Mouse (Mus musculus) stomach, embryonic 15.5 days (tissue): Measurements from ENCODE around the gene Alyref. TPM values are rescaled to one million over a fixed set of nuclear protein-coding genes. Genes with fewer than 3 reads are reported as not detected.
A peak's percentile ranks its signal among the peaks of the same experiment; 100 is the strongest.

Source experiments
- ATAC-seq: fragments of 200-750 bp; cut with Nextera tagmentation; 2 replicates; pipeline ENCODE4 v1.8.0; 2017; ENCODE audit warnings: low read depth, moderate number of reproducible peaks, moderate TSS enrichment; ENCODE audit not compliant: insufficient read depth, low FRiP score
- H3K27ac ChIP-seq: fragments of 300-500 bp; sonication (generic); 2 replicates; pipeline ENCODE4 v1.5.1; 2015; ENCODE audit warnings: mild to moderate bottlenecking, inconsistent platforms
- H3K27me3 ChIP-seq: fragments of 300-500 bp; sonication (generic); replicated peaks from 2 replicates; pipeline ENCODE4 v1.6.1; 2015; ENCODE audit warnings: inconsistent platforms
- H3K36me3 ChIP-seq: fragments of 300-500 bp; sonication (generic); 2 replicates; pipeline ENCODE4 v1.6.1; 2015; ENCODE audit warnings: inconsistent platforms
- H3K4me1 ChIP-seq: fragments of 300-500 bp; sonication (generic); 2 replicates; pipeline ENCODE4 v1.6.1; 2015; ENCODE audit warnings: inconsistent platforms
- H3K4me2 ChIP-seq: fragments of 300-500 bp; sonication (generic); 2 replicates; pipeline ENCODE4 v1.6.1; 2015; ENCODE audit warnings: mild to moderate bottlenecking, inconsistent platforms
- H3K4me3 ChIP-seq: fragments of 300-500 bp; sonication (generic); replicated peaks from 2 replicates; pipeline ENCODE4 v1.5.1; 2015; ENCODE audit warnings: inconsistent platforms
- H3K9ac ChIP-seq: fragments of 300-500 bp; sonication (generic); 2 replicates; pipeline ENCODE4 v1.6.1; 2015; ENCODE audit warnings: inconsistent platforms
- H3K9me3 ChIP-seq: fragments of 300-500 bp; sonication (generic); 2 replicates; pipeline ENCODE4 v1.6.1; 2016; ENCODE audit warnings: inconsistent platforms
- WGBS: fragments of 180-500 bp; shearing (Covaris S2); methylation state at CpG from one replicate; pipeline ENCODE4 v1.1.7; 2015; 5-methylcytosine and 5-hydroxymethylcytosine counted together
- polyA plus RNA-seq: library from polyadenylated mRNA; unstranded; fragments of >200 nt; fragmentation: Nextera tagmentation; extraction: Ambion mirVana; gene quantifications from 2 replicates; pipeline ENCODE4 v1.2.1, GENCODE M21; 2015

The Alyref gene
- polyA plus RNA-seq = 420 and 451 TPM in 2 replicates

- under 1% methylated on average over 87 of the region's 88 CpGs for WGBS
- Histone ChIP-seq H3K4me3 (peak within 1 kb of the TSS; percentile 95), H3K4me1 (peaks cover 12% of the 10 kb centered on the region), H3K27me3 (no peaks in the 10 kb centered on the region), H3K27ac (peak within 1 kb of the TSS; percentile 91), H3K9ac (peak within 1 kb of the TSS; percentile 99), H3K36me3 (peaks cover 41% of the 10 kb centered on the region), H3K4me2 (peak within 1 kb of the TSS; percentile 81), H3K9me3 (no peaks in the 10 kb centered on the region)
- ATAC-seq = peak; percentile 97
These were observed at the start of gene Alyref, which contains the start of gene Anapc11 for GRCm38 (mm10) chr11:120598283-120598989. Alyref (minus strand) TSS chr11:120598365. Anapc11 (plus strand) TSS chr11:120598421.

GRCm38 (mm10) chr11:120647047-120647830 lies 49.1 kb upstream of the Alyref start:
- Histone ChIP-seq H3K4me3 (no peak overlapping the region), H3K36me3 (no peaks in the 10 kb centered on the region), H3K4me2 (0 out of 2 replicates have a peak overlapping the region, but pooled peaks have one; percentile 56), H3K27me3 (no peaks in the 10 kb centered on the region), H3K9ac (no peak overlapping the region), H3K27ac (no peak overlapping the region), H3K4me1 (peaks cover 14% of the 10 kb centered on the region; the same call in 1 of the 2 replicates), H3K9me3 (no peaks in the 10 kb centered on the region)
- ATAC-seq = no peak
- WGBS = 81% methylated on average over 35 of the region's 35 CpGs

GRCm38 (mm10) chr11:120643601-120643987 lies 45.4 kb upstream of the Alyref start, which contains the start of gene Pycr1:
Pycr1 (minus strand) TSS chr11:120643769.
- 2% methylated on average over 15 of the region's 15 CpGs for WGBS
- ATAC-seq = peak; percentile 99
- H3K4me2 ChIP-seq = peak within 1 kb of the TSS; percentile 88
- H3K9me3 ChIP-seq = no peaks in the 10 kb centered on the region
- H3K4me3 ChIP-seq = peak within 1 kb of the TSS; percentile 53
- peaks cover 14% of the 10 kb centered on the region; the same call in 1 of the 2 replicates for H3K4me1 ChIP-seq
- peak within 1 kb of the TSS; percentile 35; the same call in 1 of the 2 replicates for H3K9ac ChIP-seq
- peak within 1 kb of the TSS; percentile 27; the same call in 1 of the 2 replicates for H3K27ac ChIP-seq
- no peaks in the 10 kb centered on the region for H3K36me3 ChIP-seq
- H3K27me3 ChIP-seq = no peaks in the 10 kb centered on the region

- peaks cover 11% of the 10 kb centered on the region; the same call in 1 of the 2 replicates for H3K4me1 ChIP-seq
- peak overlapping the region; percentile 53 for H3K4me3 ChIP-seq
- peak overlapping the region; percentile 88 for H3K4me2 ChIP-seq
- under 1% methylated on average over 18 of the region's 18 CpGs for WGBS
- no peaks in the 10 kb centered on the region for H3K27me3 ChIP-seq
- H3K27ac ChIP-seq = peak overlapping the region; percentile 27; the same call in 1 of the 2 replicates
- H3K9me3 ChIP-seq = no peaks in the 10 kb centered on the region
- peak overlapping the region; percentile 35; the same call in 1 of the 2 replicates for H3K9ac ChIP-seq
- no peaks in the 10 kb centered on the region for H3K36me3 ChIP-seq
- ATAC-seq = peak; percentile 34; the same call in 1 of the 2 replicates
These were observed 44.9 kb upstream of the Alyref start for GRCm38 (mm10) chr11:120642939-120643600.

- WGBS = 83% methylated on average over 8 of the region's 8 CpGs
- H3K4me2 ChIP-seq = no peak overlapping the region
These were observed 43.7 kb upstream of the Alyref start for GRCm38 (mm10) chr11:120641869-120642268.

GRCm38 (mm10) chr11:120641255-120641654 lies 43.1 kb upstream of the Alyref start:
- Histone ChIP-seq H3K36me3 (no peaks in the 10 kb centered on the region), H3K4me2 (no peak overlapping the region), H3K27me3 (no peaks in the 10 kb centered on the region), H3K27ac (no peak overlapping the region), H3K9me3 (no peaks in the 10 kb centered on the region), H3K9ac (no peak overlapping the region), H3K4me1 (0 out of 2 replicates have a peak, but pooled peaks cover 9% of the 10 kb centered on the region), H3K4me3 (no peak overlapping the region)
- no peak for ATAC-seq
- WGBS = 62% methylated on average over 9 of the region's 9 CpGs

More at GRCm38 (mm10) chr11:120641869-120642268, 43.7 kb upstream of the Alyref start:
- Histone ChIP-seq H3K4me1 (0 out of 2 replicates have a peak, but pooled peaks cover 9% of the 10 kb centered on the region), H3K9me3 (no peaks in the 10 kb centered on the region), H3K36me3 (no peaks in the 10 kb centered on the region), H3K27ac (no peak overlapping the region), H3K27me3 (no peaks in the 10 kb centered on the region), H3K9ac (no peak overlapping the region), H3K4me3 (no peak overlapping the region)
- no peak for ATAC-seq

- H3K27me3 ChIP-seq = no peaks in the 10 kb centered on the region
- 84% methylated on average over 5 of the region's 5 CpGs for WGBS
- no peak overlapping the region for H3K4me3 ChIP-seq
- no peak for ATAC-seq
- H3K9me3 ChIP-seq = no peaks in the 10 kb centered on the region
- H3K27ac ChIP-seq = no peak overlapping the region
- no peaks in the 10 kb centered on the region for H3K36me3 ChIP-seq
- H3K4me2 ChIP-seq = no peak overlapping the region
- no peak overlapping the region for H3K9ac ChIP-seq
- peaks cover 26% of the 10 kb centered on the region for H3K4me1 ChIP-seq
These were observed 36.6 kb upstream of the Alyref start for GRCm38 (mm10) chr11:120634810-120635209.

GRCm38 (mm10) chr11:120633520-120634343 lies 35.6 kb upstream of the Alyref start, which contains the start of gene Mafg:
Mafg (minus strand) TSS chr11:120633600.
- H3K27ac ChIP-seq = peak within 1 kb of the TSS; percentile 95
- peak within 1 kb of the TSS; percentile 94 for H3K9ac ChIP-seq
- H3K4me3 ChIP-seq = peak within 1 kb of the TSS; percentile 94
- peak within 1 kb of the TSS; percentile 86 for H3K4me2 ChIP-seq
- peaks cover 5% of the 10 kb centered on the region for H3K36me3 ChIP-seq
- H3K4me1 ChIP-seq = peaks cover 31% of the 10 kb centered on the region
- H3K9me3 ChIP-seq = no peaks in the 10 kb centered on the region
- WGBS = 9% methylated on average over 58 of the region's 58 CpGs
- peak; percentile 84 for ATAC-seq
- H3K27me3 ChIP-seq = no peaks in the 10 kb centered on the region

- H3K27me3 ChIP-seq = no peaks in the 10 kb centered on the region
- peak overlapping the region; percentile 95 for H3K27ac ChIP-seq
- under 1% methylated on average over 114 of the region's 116 CpGs for WGBS
These were observed 34.7 kb upstream of the Alyref start for GRCm38 (mm10) chr11:120632559-120633519.

More at GRCm38 (mm10) chr11:120632559-120633519, 34.7 kb upstream of the Alyref start:
- H3K4me2 ChIP-seq = peak overlapping the region; percentile 86
- peaks cover 7% of the 10 kb centered on the region for H3K36me3 ChIP-seq
- no peaks in the 10 kb centered on the region for H3K9me3 ChIP-seq
- ATAC-seq = peak; percentile 67
- H3K4me3 ChIP-seq = peak overlapping the region; percentile 94
- peaks cover 31% of the 10 kb centered on the region for H3K4me1 ChIP-seq
- H3K9ac ChIP-seq = peak overlapping the region; percentile 94
